Mouse (Mus musculus): Measurements from ENCODE around the gene Slc22a12. TPM values are rescaled to one million over a fixed set of nuclear protein-coding genes. Genes with fewer than 3 reads are reported as not detected.

The Slc22a12 gene
- polyA plus RNA-seq, 1 experiment from 2014 or later = not detected

DNA sequence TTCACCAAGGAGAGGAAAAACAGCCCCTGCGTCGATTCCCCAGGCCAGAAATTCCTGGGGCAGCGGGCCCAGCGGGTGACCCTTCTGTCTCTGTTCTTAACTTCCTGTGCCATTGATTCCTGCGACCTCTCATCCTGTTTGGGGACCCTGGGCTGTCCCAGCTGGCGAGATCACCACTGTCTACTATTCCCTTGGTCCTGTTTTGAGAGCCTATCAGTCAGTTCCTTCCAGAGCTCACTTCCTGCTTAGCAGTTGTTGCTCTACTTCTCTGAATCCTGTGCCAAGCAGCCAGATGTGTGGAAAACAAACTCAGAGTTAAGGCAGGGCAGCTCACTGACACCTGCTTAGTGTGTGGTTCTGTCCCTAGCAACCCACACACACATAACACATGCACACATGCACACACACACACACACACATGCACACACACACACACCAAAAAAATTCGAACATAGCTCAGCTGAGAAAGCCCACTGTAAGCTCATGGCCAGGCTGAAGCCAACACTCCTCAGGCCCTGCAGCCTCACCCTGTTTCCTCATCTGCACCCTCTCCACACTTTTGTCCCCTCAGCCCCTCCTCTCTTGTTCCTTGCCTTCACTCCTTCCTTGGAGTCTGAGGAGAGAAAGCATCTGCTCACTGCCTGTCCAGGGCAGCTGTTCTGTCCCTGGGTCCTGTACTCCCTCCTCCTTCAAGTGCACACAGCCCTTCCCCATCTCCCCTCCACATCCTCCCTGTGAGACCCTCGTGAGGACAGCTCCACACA, 11.2 kb upstream of the Slc22a12 start:
- no peak for ATAC-seq (ENCODE audit: insufficient number of reproducible peaks, low FRiP score, low TSS enrichment, low read depth)
- no peaks in the 10 kb centered on the region for H3K36me3 ChIP-seq (ENCODE audit: control insufficient read depth, insufficient read depth, low read length)
- no peaks in the 10 kb centered on the region for H3K9me3 ChIP-seq (ENCODE audit: control insufficient read depth, low read length)
- H3K9ac ChIP-seq (ENCODE audit: low read length) = no peak overlapping the region
- DNase-seq (ENCODE audit: low spot score) = no peak
- H3K4me2 ChIP-seq (ENCODE audit: low read depth, severe bottlenecking) = no peak overlapping the region
- no peaks in the 10 kb centered on the region for H3K27me3 ChIP-seq (ENCODE audit: control insufficient read depth, insufficient read depth, low read length)
- no peak overlapping the region for H3K4me3 ChIP-seq (ENCODE audit: low read depth, low read length)
- 0 out of 2 replicates have a peak overlapping the region, but pooled peaks have one; percentile 18 for H3K27ac ChIP-seq (replicated peaks; ENCODE audit: low read depth, low read length)
- no peaks in the 10 kb centered on the region for H3K4me1 ChIP-seq (ENCODE audit: control insufficient read depth, insufficient read depth, low read length)
- WGBS = 40% methylated on average over 8 of the region's 8 CpGs

DNA sequence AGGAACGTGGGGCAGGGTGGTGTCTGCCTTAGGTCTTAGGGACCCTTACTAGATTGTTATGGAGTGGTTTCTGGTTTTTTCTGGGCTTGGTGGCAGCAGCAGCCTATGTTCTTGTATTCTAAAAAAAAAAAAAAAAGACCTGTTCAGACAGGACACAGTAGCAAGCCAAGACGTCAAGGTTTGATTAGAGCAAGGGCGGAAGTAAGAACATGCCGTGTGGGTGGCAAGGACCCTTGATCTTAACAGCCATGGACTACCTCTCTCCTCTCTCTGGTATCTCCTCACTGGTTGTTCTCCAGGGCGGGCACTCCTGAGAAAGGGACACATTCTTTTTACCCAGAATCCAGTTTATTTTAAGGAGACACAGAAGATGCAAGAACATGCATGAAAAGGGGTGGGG, 10.3 kb upstream of the Slc22a12 start:
- no peak overlapping the region for H3K4me3 ChIP-seq (ENCODE audit: low read depth, low read length)
- no peak overlapping the region for H3K27ac ChIP-seq (replicated peaks; ENCODE audit: low read depth, low read length)
- H3K27me3 ChIP-seq (ENCODE audit: control insufficient read depth, insufficient read depth, low read length) = no peaks in the 10 kb centered on the region
- H3K4me1 ChIP-seq (ENCODE audit: control insufficient read depth, insufficient read depth, low read length) = no peaks in the 10 kb centered on the region
- no peaks in the 10 kb centered on the region for H3K36me3 ChIP-seq (ENCODE audit: control insufficient read depth, insufficient read depth, low read length)
- 70% methylated on average over 5 of the region's 5 CpGs for WGBS
- DNase-seq (ENCODE audit: low spot score) (no peak), ATAC-seq (ENCODE audit: insufficient number of reproducible peaks, low FRiP score, low TSS enrichment, low read depth) (no peak)
- no peak overlapping the region for H3K9ac ChIP-seq (ENCODE audit: low read length)
- H3K9me3 ChIP-seq (ENCODE audit: control insufficient read depth, low read length) = no peaks in the 10 kb centered on the region
- H3K4me2 ChIP-seq (ENCODE audit: low read depth, severe bottlenecking) = no peak overlapping the region

DNA sequence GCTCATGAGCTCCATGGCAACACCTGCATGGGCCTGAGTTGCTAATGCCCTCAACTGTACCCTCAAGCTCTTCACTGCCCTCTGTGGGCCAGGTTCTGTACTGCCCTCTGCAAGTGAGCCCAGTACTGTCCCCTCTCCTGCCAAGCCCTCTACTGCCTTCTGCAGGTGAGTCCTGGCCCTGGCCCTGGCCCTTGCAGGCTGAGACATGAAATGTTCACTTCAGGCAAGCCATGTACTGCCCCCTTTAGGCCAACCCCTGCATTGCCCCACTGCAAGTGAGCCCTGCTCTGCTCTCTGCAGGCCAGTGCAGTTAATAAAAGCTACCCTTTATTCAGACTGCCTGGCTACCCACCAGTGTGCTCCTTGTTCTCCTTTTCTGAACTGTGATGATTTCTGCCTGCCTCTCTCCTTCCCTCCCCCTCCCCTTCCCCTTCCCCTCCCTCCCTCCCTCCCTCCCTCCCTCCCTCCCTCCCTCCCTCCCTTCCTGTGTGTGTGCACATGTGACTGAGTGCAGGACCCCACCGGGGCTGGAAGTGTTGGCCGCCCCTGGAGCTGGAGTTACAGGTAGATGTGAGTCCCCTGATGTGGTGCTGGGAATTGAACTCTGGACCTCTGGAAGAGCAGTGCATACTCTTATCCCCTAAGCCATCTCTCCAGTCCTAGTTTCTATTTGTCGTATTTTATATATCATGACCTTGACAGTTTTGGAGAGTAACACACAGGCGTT, 9.6 kb upstream of the Slc22a12 start:
- WGBS = 79% methylated on average over 3 of the region's 4 CpGs
- peak; percentile 34 for DNase-seq (ENCODE audit: low spot score)
- Histone ChIP-seq H3K27ac (replicated peaks; ENCODE audit: low read depth, low read length) (no peak overlapping the region), H3K4me1 (ENCODE audit: control insufficient read depth, insufficient read depth, low read length) (no peaks in the 10 kb centered on the region), H3K9ac (ENCODE audit: low read length) (no peak overlapping the region), H3K27me3 (ENCODE audit: control insufficient read depth, insufficient read depth, low read length) (no peaks in the 10 kb centered on the region), H3K36me3 (ENCODE audit: control insufficient read depth, insufficient read depth, low read length) (no peaks in the 10 kb centered on the region), H3K4me2 (ENCODE audit: low read depth, severe bottlenecking) (no peak overlapping the region), H3K9me3 (ENCODE audit: control insufficient read depth, low read length) (no peaks in the 10 kb centered on the region), H3K4me3 (ENCODE audit: low read depth, low read length) (no peak overlapping the region)
- no peak for ATAC-seq (ENCODE audit: insufficient number of reproducible peaks, low FRiP score, low TSS enrichment, low read depth)

DNA sequence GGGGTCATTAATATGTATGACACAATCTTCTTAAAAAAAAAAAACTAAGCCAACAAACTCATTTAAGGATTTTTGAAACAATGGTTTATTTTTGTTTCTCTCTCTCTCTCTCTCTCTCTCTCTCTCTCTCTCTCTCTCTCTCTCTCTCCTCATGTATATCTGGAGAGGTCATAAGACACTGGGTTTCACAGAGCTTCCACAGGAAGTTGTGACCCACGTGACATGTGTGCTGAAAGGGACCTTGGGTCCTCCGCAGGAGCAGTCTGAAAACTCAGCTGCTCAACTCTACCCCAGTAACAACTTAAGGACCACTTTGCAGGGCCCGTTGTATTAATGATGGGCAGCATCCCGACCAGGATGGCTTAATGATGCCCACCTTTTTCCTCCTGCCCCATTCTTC, 8.4 kb upstream of the Slc22a12 start:
- ATAC-seq (ENCODE audit: insufficient number of reproducible peaks, low FRiP score, low TSS enrichment, low read depth) (no peak), DNase-seq (ENCODE audit: low spot score) (no peak)
- Histone ChIP-seq H3K4me2 (ENCODE audit: low read depth, severe bottlenecking) (no peak overlapping the region), H3K9me3 (ENCODE audit: control insufficient read depth, low read length) (no peaks in the 10 kb centered on the region), H3K4me1 (ENCODE audit: control insufficient read depth, insufficient read depth, low read length) (no peaks in the 10 kb centered on the region), H3K9ac (ENCODE audit: low read length) (no peak overlapping the region), H3K36me3 (ENCODE audit: control insufficient read depth, insufficient read depth, low read length) (no peaks in the 10 kb centered on the region), H3K27ac (replicated peaks; ENCODE audit: low read depth, low read length) (no peak overlapping the region), H3K4me3 (ENCODE audit: low read depth, low read length) (no peak overlapping the region), H3K27me3 (ENCODE audit: control insufficient read depth, insufficient read depth, low read length) (no peaks in the 10 kb centered on the region)
- WGBS = 76% methylated on average over 4 of the region's 4 CpGs

DNA sequence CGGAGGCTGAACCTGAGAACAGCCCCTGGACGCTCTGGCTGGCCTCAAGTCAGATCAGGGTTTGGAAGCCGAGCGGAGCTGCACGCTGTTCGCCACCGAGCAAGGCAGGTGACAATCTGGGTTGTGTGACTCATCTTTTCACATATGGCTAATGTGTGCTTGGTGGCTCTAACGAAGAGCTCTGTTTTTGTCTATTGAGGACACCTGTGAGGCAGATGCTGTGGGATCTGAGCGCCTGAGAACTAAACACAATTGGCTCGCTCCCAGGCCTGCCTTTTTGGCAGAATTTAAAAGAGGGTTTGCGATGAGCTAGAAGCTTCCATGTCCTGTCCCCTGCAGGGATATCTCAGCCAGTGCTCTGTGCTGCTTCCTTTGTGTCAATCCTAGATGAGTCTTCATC, 6.7 kb upstream of the Slc22a12 start:
- no peaks in the 10 kb centered on the region for H3K9me3 ChIP-seq (ENCODE audit: control insufficient read depth, low read length)
- no peak overlapping the region for H3K4me3 ChIP-seq (ENCODE audit: low read depth, low read length)
- 82% methylated on average over 11 of the region's 11 CpGs for WGBS
- no peaks in the 10 kb centered on the region for H3K36me3 ChIP-seq (ENCODE audit: control insufficient read depth, insufficient read depth, low read length)
- no peak overlapping the region for H3K4me2 ChIP-seq (ENCODE audit: low read depth, severe bottlenecking)
- H3K9ac ChIP-seq (ENCODE audit: low read length) = no peak overlapping the region
- no peak overlapping the region for H3K27ac ChIP-seq (replicated peaks; ENCODE audit: low read depth, low read length)
- no peak for DNase-seq (ENCODE audit: low spot score)
- H3K27me3 ChIP-seq (ENCODE audit: control insufficient read depth, insufficient read depth, low read length) = no peaks in the 10 kb centered on the region
- no peak for ATAC-seq (ENCODE audit: insufficient number of reproducible peaks, low FRiP score, low TSS enrichment, low read depth)
- H3K4me1 ChIP-seq (ENCODE audit: control insufficient read depth, insufficient read depth, low read length) = no peaks in the 10 kb centered on the region

DNA sequence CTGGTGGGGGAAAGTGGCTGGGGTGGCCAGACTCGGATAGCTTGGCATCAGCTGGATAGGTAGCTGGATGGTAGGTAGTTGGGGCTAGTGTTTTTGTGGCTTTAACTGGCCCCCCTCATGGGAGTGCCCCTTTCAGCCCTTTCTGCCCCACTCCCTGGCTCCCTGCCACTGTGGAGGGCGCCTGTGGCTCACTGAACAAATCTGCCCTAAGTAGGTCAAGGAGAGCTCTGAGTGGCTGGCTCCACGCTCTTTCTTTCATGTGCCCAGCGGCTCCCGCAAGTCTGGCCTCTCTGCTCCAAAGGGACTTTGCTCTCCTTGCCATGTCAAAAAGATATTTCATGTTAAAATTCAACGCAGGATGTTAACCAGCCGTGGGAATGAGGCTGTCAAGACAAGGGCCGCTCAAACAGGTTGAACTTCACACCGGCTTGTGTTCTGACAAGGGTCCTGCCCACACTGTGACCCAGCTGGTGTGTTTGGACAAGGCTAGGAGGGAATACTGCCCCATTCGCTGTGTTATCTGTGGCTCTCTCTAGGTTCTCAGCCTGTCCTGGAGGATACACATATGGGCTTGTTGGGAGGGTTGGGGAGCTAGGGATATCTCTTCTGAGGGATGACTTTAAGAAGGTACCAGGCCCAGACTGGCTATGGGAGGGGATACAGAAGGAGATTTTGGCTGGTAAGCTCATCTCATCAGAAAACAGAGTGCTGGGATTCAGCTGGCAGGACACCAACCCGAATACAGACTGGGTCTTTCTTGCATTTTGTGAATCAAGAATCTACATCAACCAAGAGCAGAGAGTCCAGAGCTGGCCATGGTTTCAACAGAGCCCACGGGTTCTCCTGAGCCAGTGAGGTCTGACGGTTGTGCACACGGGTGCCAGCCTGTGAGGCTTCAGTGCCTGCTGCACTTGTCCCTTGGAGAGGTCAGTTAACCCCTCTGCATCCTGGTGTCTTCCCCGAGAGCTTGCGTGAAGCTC, 5.9 kb upstream of the Slc22a12 start:
- no peak for DNase-seq (ENCODE audit: low spot score)
- no peak overlapping the region for H3K4me2 ChIP-seq (ENCODE audit: low read depth, severe bottlenecking)
- H3K4me3 ChIP-seq (ENCODE audit: low read depth, low read length) = no peak overlapping the region
- WGBS = 81% methylated on average over 16 of the region's 16 CpGs
- no peak overlapping the region for H3K27ac ChIP-seq (replicated peaks; ENCODE audit: low read depth, low read length)
- ATAC-seq (ENCODE audit: insufficient number of reproducible peaks, low FRiP score, low TSS enrichment, low read depth) = no peak
- H3K27me3 ChIP-seq (ENCODE audit: control insufficient read depth, insufficient read depth, low read length) = no peaks in the 10 kb centered on the region
- no peak overlapping the region for H3K9ac ChIP-seq (ENCODE audit: low read length)
- no peaks in the 10 kb centered on the region for H3K36me3 ChIP-seq (ENCODE audit: control insufficient read depth, insufficient read depth, low read length)
- no peaks in the 10 kb centered on the region for H3K9me3 ChIP-seq (ENCODE audit: control insufficient read depth, low read length)
- H3K4me1 ChIP-seq (ENCODE audit: control insufficient read depth, insufficient read depth, low read length) = no peaks in the 10 kb centered on the region

DNA sequence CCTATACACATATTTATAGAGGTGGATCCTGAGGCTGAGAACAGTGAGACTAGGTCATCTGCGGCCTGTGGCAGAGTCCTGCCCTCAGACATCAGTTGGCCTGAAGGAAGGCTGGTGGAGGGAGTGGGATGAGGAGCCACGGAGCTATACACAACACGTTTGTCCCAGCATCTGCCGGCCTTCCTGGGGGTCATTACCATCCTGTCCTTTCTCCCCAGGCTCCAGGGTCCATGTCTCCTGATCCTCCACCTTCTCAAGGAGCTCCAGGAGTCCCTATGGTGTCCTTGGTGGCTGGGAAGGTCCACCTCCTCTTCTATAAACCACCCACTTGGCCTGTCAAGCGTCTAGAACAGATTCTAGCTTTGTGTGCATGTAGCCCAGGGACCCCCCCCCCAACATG, 5.0 kb upstream of the Slc22a12 start:
- no peak overlapping the region for H3K4me3 ChIP-seq (ENCODE audit: low read depth, low read length)
- ATAC-seq (ENCODE audit: insufficient number of reproducible peaks, low FRiP score, low TSS enrichment, low read depth) (no peak), DNase-seq (ENCODE audit: low spot score) (no peak)
- H3K4me2 ChIP-seq (ENCODE audit: low read depth, severe bottlenecking) = no peak overlapping the region
- no peaks in the 10 kb centered on the region for H3K27me3 ChIP-seq (ENCODE audit: control insufficient read depth, insufficient read depth, low read length)
- no peaks in the 10 kb centered on the region for H3K9me3 ChIP-seq (ENCODE audit: control insufficient read depth, low read length)
- H3K36me3 ChIP-seq (ENCODE audit: control insufficient read depth, insufficient read depth, low read length) = no peaks in the 10 kb centered on the region
- no peaks in the 10 kb centered on the region for H3K4me1 ChIP-seq (ENCODE audit: control insufficient read depth, insufficient read depth, low read length)
- H3K27ac ChIP-seq (replicated peaks; ENCODE audit: low read depth, low read length) = no peak overlapping the region
- no peak overlapping the region for H3K9ac ChIP-seq (ENCODE audit: low read length)
- 88% methylated on average over 5 of the region's 5 CpGs for WGBS

DNA sequence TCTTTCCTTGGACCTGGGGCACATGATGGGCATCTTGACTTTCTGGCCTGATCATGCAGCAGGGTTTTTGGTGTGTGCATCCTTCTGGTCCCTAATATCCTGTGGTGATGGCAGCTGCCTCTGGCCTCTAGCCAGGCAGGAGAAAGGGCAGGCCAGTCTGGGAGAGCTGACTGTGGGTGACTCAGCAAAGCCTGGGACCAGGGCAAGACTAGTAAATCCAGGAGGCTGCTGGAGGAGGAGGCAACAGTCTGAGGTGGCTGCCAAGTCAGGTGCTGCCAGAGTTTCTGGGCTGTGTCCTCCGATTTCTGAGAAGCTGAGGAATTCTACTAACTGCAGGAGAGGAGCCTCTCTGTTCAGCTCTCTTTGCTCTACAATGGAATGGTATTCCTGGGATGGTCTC, 3.3 kb upstream of the Slc22a12 start:
- DNase-seq (ENCODE audit: low spot score) = no peak
- WGBS = 65% methylated on average over 1 of the region's 1 CpGs
- no peak overlapping the region for H3K4me3 ChIP-seq (ENCODE audit: low read depth, low read length)
- ATAC-seq (ENCODE audit: insufficient number of reproducible peaks, low FRiP score, low TSS enrichment, low read depth) = no peak
- no peak overlapping the region for H3K9ac ChIP-seq (ENCODE audit: low read length)
- no peak overlapping the region for H3K27ac ChIP-seq (replicated peaks; ENCODE audit: low read depth, low read length)
- H3K4me2 ChIP-seq (ENCODE audit: low read depth, severe bottlenecking) = no peak overlapping the region
- H3K36me3 ChIP-seq (ENCODE audit: control insufficient read depth, insufficient read depth, low read length) = no peaks in the 10 kb centered on the region
- no peaks in the 10 kb centered on the region for H3K4me1 ChIP-seq (ENCODE audit: control insufficient read depth, insufficient read depth, low read length)
- no peaks in the 10 kb centered on the region for H3K27me3 ChIP-seq (ENCODE audit: control insufficient read depth, insufficient read depth, low read length)
- H3K9me3 ChIP-seq (ENCODE audit: control insufficient read depth, low read length) = no peaks in the 10 kb centered on the region

All from limb, embryonic 11.5 days (tissue).